ENCODE assay signal across 9 mouse cellular contexts in the genomic region with DNA sequence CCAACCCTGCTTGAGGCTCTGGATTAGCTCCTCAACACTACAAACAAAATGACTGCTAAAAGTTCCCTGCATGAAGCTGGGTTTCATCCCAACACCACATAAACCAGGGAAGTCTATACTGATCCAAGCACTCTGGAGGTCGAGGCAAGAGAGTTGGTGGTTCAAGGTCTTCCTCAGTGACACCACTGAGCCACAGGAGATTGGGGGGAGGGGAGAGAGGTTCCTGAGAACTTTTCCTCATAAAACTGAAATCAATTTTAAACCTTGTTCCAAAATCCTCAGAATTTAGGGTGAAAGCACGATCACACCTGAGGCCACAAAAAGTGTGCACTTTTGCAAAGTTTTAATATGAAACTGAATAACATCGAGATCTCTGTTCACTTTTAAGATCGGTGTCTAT. TPM values are rescaled to one million over a fixed set of nuclear protein-coding genes. Genes with fewer than 3 reads are reported as not detected.
A peak's percentile ranks its signal among the peaks of the same experiment; 100 is the strongest.
DNase-seq lines count a peak whose midpoint lies in the region; ATAC-seq lines count a peak whose summit lies in the region.
"Had no signal": no experiment of that assay in that cellular context is flagged by ENCODE, and none has a peak within 500 bp of the region (broad histone marks: within the 10 kb centered on the region; RNA-seq: fewer than 3 reads in every experiment).

No protein-coding gene starts in this region.

- H3K36me3 ChIP-seq in forebrain, embryonic 10.5 days (replicated peaks): no peaks in the 10 kb centered on the region
- no peaks in the 10 kb centered on the region for H3K36me3 ChIP-seq in forebrain, embryonic 16.5 days (ENCODE audit: control insufficient read depth, insufficient read depth)
- H3K36me3 ChIP-seq in megakaryocyte, embryonic 14.5 days (replicated peaks; ENCODE audit: low read length): peaks cover 11% of the 10 kb centered on the region
- H3K36me3 ChIP-seq in limb, embryonic 15.5 days: no peaks in the 10 kb centered on the region
- no peaks in the 10 kb centered on the region for H3K36me3 ChIP-seq in stomach, embryonic 14.5 days (ENCODE audit: control insufficient read depth, insufficient read depth, low read length)

- H3K27me3 ChIP-seq in forebrain, embryonic 10.5 days (ENCODE audit: poor library complexity, severe bottlenecking): no peaks in the 10 kb centered on the region
- no peaks in the 10 kb centered on the region for H3K27me3 ChIP-seq in forebrain, embryonic 16.5 days (replicated peaks; ENCODE audit: control insufficient read depth, insufficient read depth, low read length)
- no peaks in the 10 kb centered on the region for H3K27me3 ChIP-seq in megakaryocyte, embryonic 14.5 days (replicated peaks)
- no peaks in the 10 kb centered on the region for H3K27me3 ChIP-seq in limb, embryonic 15.5 days
- no peaks in the 10 kb centered on the region for H3K27me3 ChIP-seq in stomach, embryonic 14.5 days (ENCODE audit: control insufficient read depth, insufficient read depth, low read length)

- H3K9ac ChIP-seq in forebrain, embryonic 16.5 days (replicated peaks; ENCODE audit: low read depth, low read length): no peak overlapping the region
- no peak overlapping the region for H3K9ac ChIP-seq in limb, embryonic 15.5 days
- H3K9ac ChIP-seq in stomach, embryonic 14.5 days (replicated peaks; ENCODE audit: low read depth, low read length): no peak overlapping the region

- peak overlapping the region; percentile 84; the same call in 1 of the 2 replicates for H3K4me3 ChIP-seq in forebrain, embryonic 10.5 days
- no peak overlapping the region for H3K4me3 ChIP-seq in forebrain, embryonic 16.5 days (replicated peaks; ENCODE audit: low read length)
- peak overlapping the region; percentile 97 for H3K4me3 ChIP-seq in megakaryocyte, embryonic 14.5 days (replicated peaks)
- H3K4me3 ChIP-seq in limb, embryonic 15.5 days: no peak overlapping the region
- peak overlapping the region; percentile 84 for H3K4me3 ChIP-seq in stomach, embryonic 14.5 days (ENCODE audit: low read depth, low read length)

- H3K9me3 ChIP-seq in forebrain, embryonic 10.5 days: no peaks in the 10 kb centered on the region
- no peaks in the 10 kb centered on the region for H3K9me3 ChIP-seq in forebrain, embryonic 16.5 days (ENCODE audit: control insufficient read depth, low read length)
- no peaks in the 10 kb centered on the region for H3K9me3 ChIP-seq in megakaryocyte, embryonic 14.5 days
- no peaks in the 10 kb centered on the region for H3K9me3 ChIP-seq in limb, embryonic 15.5 days
- no peaks in the 10 kb centered on the region for H3K9me3 ChIP-seq in stomach, embryonic 14.5 days (ENCODE audit: control insufficient read depth, low read depth, low read length)

- no peak overlapping the region for H3K4me2 ChIP-seq in forebrain, embryonic 16.5 days (ENCODE audit: low read length)
- peak overlapping the region; percentile 70 for H3K4me2 ChIP-seq in limb, embryonic 15.5 days
- H3K4me2 ChIP-seq in stomach, embryonic 14.5 days (replicated peaks; ENCODE audit: low read depth, low read length): peak overlapping the region; percentile 66

- H3K4me1 ChIP-seq in forebrain, embryonic 10.5 days: peaks cover 34% of the 10 kb centered on the region
- H3K4me1 ChIP-seq in forebrain, embryonic 16.5 days (replicated peaks; ENCODE audit: control insufficient read depth, insufficient read depth, low read length): peaks cover 17% of the 10 kb centered on the region
- peaks cover 55% of the 10 kb centered on the region for H3K4me1 ChIP-seq in megakaryocyte, embryonic 14.5 days
- peaks cover 18% of the 10 kb centered on the region for H3K4me1 ChIP-seq in limb, embryonic 15.5 days
- H3K4me1 ChIP-seq in stomach, embryonic 14.5 days (ENCODE audit: control insufficient read depth, insufficient read depth, low read length): peaks cover 17% of the 10 kb centered on the region

- DNase-seq in forebrain, embryonic 10.5 days (ENCODE audit: extremely low spot score, low spot score): no peak
- no peak for DNase-seq in urinary bladder, adult 18-20 months (ENCODE audit: low spot score in 2 of 2)
- DNase-seq in right cerebral cortex, postnatal 10 days (ENCODE audit: low spot score in 2 of 2): no peak
- DNase-seq: left cerebral cortex, postnatal 4 days had no signal

- ATAC-seq in forebrain, embryonic 16.5 days: no peak
- ATAC-seq in megakaryocyte, adult 5-6 weeks (ENCODE audit: poor library complexity, severe bottlenecking): no peak
- ATAC-seq in limb, embryonic 15.5 days (ENCODE audit: insufficient number of reproducible peaks, low FRiP score, low TSS enrichment, low read depth): no peak
- no peak for ATAC-seq in stomach, embryonic 14.5 days (ENCODE audit: insufficient number of reproducible peaks, insufficient read depth, low FRiP score, low read depth)

- WGBS in forebrain, embryonic 10.5 days: 71% methylated on average over 4 of the region's 4 CpGs
- WGBS in forebrain, embryonic 16.5 days: 75% methylated on average over 4 of the region's 4 CpGs
- 65% methylated on average over 4 of the region's 4 CpGs for WGBS in limb, embryonic 15.5 days
- 60% methylated on average over 4 of the region's 4 CpGs for WGBS in stomach, embryonic 14.5 days

- H3K27ac ChIP-seq in forebrain, embryonic 10.5 days: no peak overlapping the region
- H3K27ac ChIP-seq in forebrain, embryonic 16.5 days (ENCODE audit: low read length): no peak overlapping the region
- no peak overlapping the region for H3K27ac ChIP-seq in limb, embryonic 15.5 days
- no peak overlapping the region for H3K27ac ChIP-seq in stomach, embryonic 14.5 days (ENCODE audit: low read length)

RNA-seq across cellular contexts. Expression of gene Rap1a, which starts 1.8 kb away (rescaled TPM):
- polyA plus RNA-seq in forebrain, embryonic 10.5 days (2016; fragmentation: Nextera tagmentation; extraction: Ambion mirVana): 75.5 and 78.0 TPM in 2 replicates
- 67.7 and 87.5 TPM in 2 replicates for polyA plus RNA-seq in forebrain, embryonic 16.5 days (2015; fragmentation: Nextera tagmentation; extraction: Ambion mirVana)
- polyA plus RNA-seq in megakaryocyte, embryonic 14.5 days (2012; ENCODE audit: insufficient read depth, low replicate concordance): 3.2 and 38.3 TPM in 2 replicates
- 278 and 301 TPM in 2 replicates for total RNA-seq in megakaryocyte, adult 5-6 weeks (2015)
- 210 and 223 TPM in 2 replicates for total RNA-seq in megakaryocyte, adult 5-6 weeks (2017)
- 100 and 106 TPM in 2 replicates for polyA plus RNA-seq in limb, embryonic 15.5 days (2015; fragmentation: Nextera tagmentation; extraction: Ambion mirVana)
- 100 and 112 TPM in 2 replicates for polyA plus RNA-seq in stomach, embryonic 14.5 days (2014; fragmentation: Nextera tagmentation; extraction: Ambion mirVana)

Comparison
In these comparisons a context has a peak if more than half of its experiments do, and no peak if none do; other contexts are left out.
1. H3K4me3 ChIP-seq: peak in forebrain, embryonic 10.5 days (single experiment), megakaryocyte, embryonic 14.5 days (single experiment) and stomach, embryonic 14.5 days (single experiment); none in forebrain, embryonic 16.5 days (single experiment) and limb, embryonic 15.5 days (single experiment).